Mouse (Mus musculus) heart, postnatal 0 days (tissue): ENCODE results near the gene Rhot2.

ENCODE experiments used
- CTCF ChIP-seq: IDR thresholded peaks from 2 replicates; pipeline ENCODE4 v1.5.1; 2016; ENCODE audit warnings: antibody characterized with exemption, control low read depth, low read depth
- EP300 ChIP-seq: IDR thresholded peaks from 2 replicates; pipeline ENCODE4 v1.6.1; 2016; ENCODE audit warnings: antibody characterized with exemption, low read depth

DNA sequence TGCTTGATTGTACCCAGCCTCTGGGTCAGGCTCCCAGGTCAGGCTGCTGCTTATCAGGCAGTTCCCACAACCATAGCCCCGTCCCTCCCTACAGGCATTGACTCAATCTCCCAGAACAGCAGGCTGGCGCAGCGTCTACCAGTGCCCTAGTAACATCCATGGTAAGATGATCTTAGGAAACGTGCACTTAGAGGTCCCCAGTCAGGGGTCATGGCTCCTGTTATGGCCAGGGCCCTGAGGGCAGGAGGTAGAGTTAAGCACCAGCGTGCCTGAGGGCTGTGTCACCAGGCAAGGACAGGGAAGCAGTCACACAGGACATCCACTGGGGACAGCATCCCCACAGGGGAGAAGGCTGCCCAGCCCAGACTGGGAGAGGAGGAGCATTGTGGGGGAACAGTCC, 37.7 kb upstream of the Rhot2 start:
- no peak for TF ChIP-seq CTCF
- no peak for TF ChIP-seq EP300
